Mouse (Mus musculus) embryo, embryonic 10 days (tissue): ENCODE measurements around the gene Zfp772.
A peak's percentile ranks its signal among the peaks of the same experiment; 100 is the strongest.
"Not testable (repeated sequence)": the region's sequence is repeated elsewhere in the genome, so short reads cannot be mapped to it uniquely, and the experiment has no call there.

ENCODE experiments used
- DNase-seq: peaks from one replicate; pipeline ENCODE4 v3.0.0-alpha.2; 2015; ENCODE audit warnings: low spot score

The Zfp772 gene

GRCm38 (mm10) chr7:7209313-7210151, at the start of gene Zfp772:
Zfp772 (minus strand) TSS chr7:7209998.
- DNase-seq = peak; percentile 40

- DNase-seq = not testable (repeated sequence)
Measured at GRCm38 (mm10) chr7:7247228-7247627, 37.4 kb upstream of the Zfp772 start, which contains the start of gene Vmn2r29. Vmn2r29 (minus strand) TSS chr7:7247328.

GRCm38 (mm10) chr7:7188191-7188942, 21.4 kb downstream of the Zfp772 start:
- DNase-seq = peak; percentile 79

GRCm38 (mm10) chr7:7187417-7188190, 22.2 kb downstream of the Zfp772 start:
- no peak for DNase-seq

- DNase-seq = no peak
Measured at GRCm38 (mm10) chr7:7185897-7186296, 23.9 kb downstream of the Zfp772 start.

- DNase-seq = peak; percentile 85
Measured at GRCm38 (mm10) chr7:7171227-7172147, 38.3 kb downstream of the Zfp772 start, which contains the start of gene Zfp418. Zfp418 (plus strand) TSS chr7:7171330.
